Mouse (Mus musculus) MN1 (cell line): ENCODE measurements around the gene Bean1.

ENCODE experiments used
- DNase-seq: peaks from one replicate; pipeline ENCODE4 v3.0.0-alpha.2; 2016; ENCODE audit warnings: low spot score

Gene Bean1

GRCm38 (mm10) chr8:104171050-104171620 is 893 bp downstream of the Bean1 start:
- no peak for DNase-seq

- DNase-seq, result no peak
Observed at GRCm38 (mm10) chr8:104172420-104172819, 2.2 kb downstream of the Bean1 start.

GRCm38 (mm10) chr8:104175848-104176527 is 5.7 kb downstream of the Bean1 start:
- no peak for DNase-seq

- no peak for DNase-seq
Observed at GRCm38 (mm10) chr8:104177054-104177453, 6.8 kb downstream of the Bean1 start.

- peak; percentile 29 for DNase-seq
Observed at GRCm38 (mm10) chr8:104184905-104185304, 14.7 kb downstream of the Bean1 start.

- DNase-seq, result no peak
Observed at GRCm38 (mm10) chr8:104186827-104187226, 16.6 kb downstream of the Bean1 start.

- no peak for DNase-seq
Observed at GRCm38 (mm10) chr8:104187622-104188021, 17.4 kb downstream of the Bean1 start.

GRCm38 (mm10) chr8:104188459-104188858 is 18.2 kb downstream of the Bean1 start:
- no peak for DNase-seq

- peak; percentile 10 for DNase-seq
Observed at GRCm38 (mm10) chr8:104190777-104191468, 20.7 kb downstream of the Bean1 start.

GRCm38 (mm10) chr8:104191496-104191895 is 21.3 kb downstream of the Bean1 start:
- peak; percentile 82 for DNase-seq

- DNase-seq, result no peak
Observed at GRCm38 (mm10) chr8:104199802-104200201, 29.6 kb downstream of the Bean1 start.

- DNase-seq, result no peak
Observed at GRCm38 (mm10) chr8:104201622-104202021, 31.4 kb downstream of the Bean1 start.

- DNase-seq, result no peak
Observed at GRCm38 (mm10) chr8:104202320-104202719, 32.1 kb downstream of the Bean1 start.

GRCm38 (mm10) chr8:104205292-104205691 is 35.0 kb downstream of the Bean1 start:
- no peak for DNase-seq

GRCm38 (mm10) chr8:104217601-104218000 is 47.4 kb downstream of the Bean1 start:
- no peak for DNase-seq

- peak; percentile 50 for DNase-seq
Observed at GRCm38 (mm10) chr8:104219079-104219478, 48.8 kb downstream of the Bean1 start.

GRCm38 (mm10) chr8:104219806-104220205 is 49.6 kb downstream of the Bean1 start:
- DNase-seq, result peak; percentile 69

GRCm38 (mm10) chr8:104227048-104227447 is 56.8 kb downstream of the Bean1 start:
- no peak for DNase-seq

GRCm38 (mm10) chr8:104230377-104230776 is 60.1 kb downstream of the Bean1 start:
- no peak for DNase-seq

GRCm38 (mm10) chr8:104232039-104232438 is 61.8 kb downstream of the Bean1 start:
- DNase-seq, result no peak

- no peak for DNase-seq
Observed at GRCm38 (mm10) chr8:104232919-104233318, 62.7 kb downstream of the Bean1 start.

GRCm38 (mm10) chr8:104234573-104234972 is 64.3 kb downstream of the Bean1 start:
- no peak for DNase-seq

- no peak for DNase-seq
Observed at GRCm38 (mm10) chr8:104239418-104239861, 69.2 kb downstream of the Bean1 start.
